Mouse (Mus musculus) brain, adult 2 months (tissue): Measurements from ENCODE around the gene Plin3.

Experiments used
- DNase-seq: peaks from one replicate; pipeline ENCODE4 v3.0.0; 2011; ENCODE audit warnings: low read depth, low spot score

Gene Plin3

DNA sequence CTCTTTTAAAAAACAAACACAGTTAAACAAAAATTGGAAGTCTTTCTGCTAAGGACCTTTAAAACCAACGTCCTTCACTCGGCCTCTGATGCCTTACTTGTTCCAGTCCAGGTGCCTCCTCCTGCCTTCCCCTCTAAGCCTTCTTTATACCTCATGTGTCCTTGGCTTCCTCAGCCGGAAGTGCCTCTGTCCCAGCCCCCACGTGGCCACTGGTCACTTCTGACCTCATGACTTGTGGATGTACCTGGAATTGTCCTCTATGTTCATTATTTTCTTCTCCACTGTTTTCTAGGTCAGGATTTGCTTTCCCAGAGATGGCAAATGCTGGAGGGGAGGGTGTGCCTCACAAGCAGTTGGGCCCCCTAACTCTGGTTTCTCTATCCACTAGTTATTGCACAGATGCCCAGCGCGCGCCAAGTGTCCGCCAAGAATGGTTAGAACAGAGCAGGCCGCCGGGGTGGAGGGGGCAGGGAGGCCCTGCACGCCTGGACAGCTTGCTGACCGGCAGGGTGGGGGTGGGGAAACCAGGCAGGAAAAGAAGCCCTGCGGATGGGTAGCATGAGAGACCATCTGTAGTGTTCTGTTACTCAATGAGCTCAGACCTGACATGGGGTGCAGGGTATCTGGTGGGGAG, 9.8 kb upstream of the Plin3 start:
- no peak for DNase-seq

DNA sequence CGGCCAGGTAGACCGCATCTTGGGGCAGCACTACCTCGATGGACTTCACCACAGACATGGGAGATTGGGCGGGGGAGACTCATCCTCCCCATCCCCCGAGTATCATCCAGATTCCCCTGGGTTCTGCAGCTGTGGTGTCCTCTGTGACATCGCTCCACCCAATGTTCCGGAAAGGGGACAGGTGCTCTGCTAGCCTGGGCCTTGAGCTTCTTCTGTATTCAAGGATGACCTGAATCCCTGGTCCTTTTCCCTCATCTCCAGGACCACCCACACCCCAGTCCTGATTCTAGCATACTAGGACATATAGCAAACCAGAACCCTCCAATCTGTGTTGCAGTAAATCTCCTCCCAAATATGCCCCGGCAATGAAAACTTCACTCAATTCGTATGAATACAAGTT, 7.5 kb upstream of the Plin3 start, which contains the start of gene Arrdc5:
TSS of gene Arrdc5 (minus strand) at position 101 of the 400 bp plus-strand sequence.
- no peak for DNase-seq

DNA sequence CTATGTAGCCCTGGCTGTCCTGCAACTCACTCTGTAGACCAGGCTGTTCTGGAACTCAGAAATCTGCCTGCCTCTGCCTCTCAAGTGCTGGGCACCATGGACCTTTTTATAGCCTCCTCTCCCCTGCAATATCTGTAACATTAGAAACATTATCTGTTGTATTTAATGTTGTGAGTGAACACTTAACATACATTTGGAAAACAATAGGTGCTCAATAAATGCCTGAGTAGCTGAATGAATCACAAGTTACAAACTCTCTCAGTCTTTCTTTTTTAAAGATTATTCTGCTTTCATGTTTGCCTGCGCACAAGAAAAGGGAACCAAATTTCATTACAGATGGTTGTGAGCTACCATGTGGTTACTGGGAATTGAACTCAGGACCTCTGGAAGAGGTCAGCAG, 5.6 kb upstream of the Plin3 start:
- no peak for DNase-seq

DNA sequence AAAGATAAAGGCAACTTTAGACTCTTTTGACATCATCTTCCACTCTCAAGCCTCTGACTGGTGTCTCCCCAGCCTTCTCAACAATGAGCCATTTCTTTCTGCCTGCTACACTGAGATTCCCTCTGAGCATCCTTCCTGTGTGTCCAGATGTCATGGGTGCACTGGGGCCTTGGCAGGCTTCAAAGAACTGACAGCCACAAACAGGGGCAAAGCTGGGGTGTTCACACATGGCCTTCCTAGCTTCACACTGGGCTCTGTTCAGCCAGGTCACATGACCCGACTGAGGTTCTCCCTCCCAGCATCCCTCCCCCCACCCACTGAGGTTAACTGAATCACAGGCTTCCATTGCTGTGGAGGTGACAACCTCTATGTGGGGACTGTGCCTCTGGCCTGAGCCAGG, 3.5 kb upstream of the Plin3 start:
- DNase-seq, result no peak

DNA sequence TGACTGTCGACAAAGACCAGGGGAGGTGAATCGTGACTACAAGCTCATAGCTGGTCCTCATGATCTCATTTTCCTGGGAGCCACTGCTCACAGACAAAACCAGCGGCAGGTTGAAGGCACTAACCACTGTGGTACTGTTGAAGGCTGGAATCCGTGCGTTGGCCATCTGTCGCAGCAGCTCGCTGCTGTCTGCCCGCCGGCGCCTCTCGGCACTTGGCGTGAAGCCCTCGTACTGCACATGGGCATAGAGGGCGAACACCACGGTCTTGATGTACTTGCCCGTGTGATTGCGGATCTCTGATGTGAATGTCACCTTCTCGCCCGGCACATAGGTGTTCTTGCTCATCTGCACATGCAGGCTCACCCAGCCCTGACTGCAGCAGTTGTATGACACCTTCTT, 1.6 kb upstream of the Plin3 start:
- DNase-seq, result peak; percentile 76

DNA sequence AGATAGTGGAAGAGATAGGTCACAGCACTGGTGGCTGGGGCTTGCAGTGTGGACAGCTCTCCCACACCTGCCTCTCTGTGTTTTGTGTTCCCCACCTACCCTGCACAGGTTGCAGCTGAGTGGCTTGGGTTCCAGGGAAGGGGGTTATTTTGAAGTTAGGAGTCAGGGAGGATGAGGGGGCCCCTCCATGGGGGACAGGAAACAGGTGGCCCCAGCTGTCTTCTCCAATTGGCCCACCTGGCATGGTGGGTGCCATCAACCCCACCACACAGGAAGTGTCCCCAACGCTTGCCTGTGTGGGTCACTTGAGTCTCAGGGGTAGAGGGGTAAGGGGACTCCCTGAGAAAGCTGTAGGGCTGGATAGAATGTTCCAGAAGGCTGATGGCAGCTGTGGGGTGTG, 618 bp upstream of the Plin3 start:
- DNase-seq, result no peak

DNA sequence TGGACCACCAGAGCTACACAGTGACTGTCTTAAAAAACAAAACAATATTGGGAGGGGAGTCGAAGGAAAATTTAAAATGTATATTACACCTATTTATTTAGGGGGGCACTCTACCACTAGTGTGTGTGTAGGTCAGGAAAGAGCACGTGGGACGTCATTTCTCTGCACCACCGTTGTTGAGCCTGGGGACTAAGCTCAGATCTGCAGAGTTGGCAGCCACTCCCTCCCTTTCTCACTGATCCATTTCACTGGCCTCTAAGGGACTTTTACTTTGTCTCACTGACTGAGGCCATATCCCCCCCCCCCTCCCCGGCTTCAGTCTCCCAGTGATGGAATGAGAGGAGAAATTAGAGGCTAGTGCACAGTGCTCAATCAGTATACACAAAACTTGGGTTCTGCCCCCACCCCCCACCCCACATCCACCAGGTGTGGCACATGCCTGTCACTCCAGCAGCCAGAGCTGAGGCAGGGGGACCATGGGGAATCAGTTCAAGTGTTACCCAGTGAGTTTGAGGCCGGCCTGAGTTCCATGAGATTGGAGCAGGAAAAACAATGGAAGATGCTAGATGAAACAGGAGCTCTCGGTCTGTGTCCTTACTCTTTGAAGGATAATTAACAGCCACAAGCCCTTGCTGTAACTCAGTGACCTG, 722 bp downstream of the Plin3 start:
- DNase-seq, result no peak

DNA sequence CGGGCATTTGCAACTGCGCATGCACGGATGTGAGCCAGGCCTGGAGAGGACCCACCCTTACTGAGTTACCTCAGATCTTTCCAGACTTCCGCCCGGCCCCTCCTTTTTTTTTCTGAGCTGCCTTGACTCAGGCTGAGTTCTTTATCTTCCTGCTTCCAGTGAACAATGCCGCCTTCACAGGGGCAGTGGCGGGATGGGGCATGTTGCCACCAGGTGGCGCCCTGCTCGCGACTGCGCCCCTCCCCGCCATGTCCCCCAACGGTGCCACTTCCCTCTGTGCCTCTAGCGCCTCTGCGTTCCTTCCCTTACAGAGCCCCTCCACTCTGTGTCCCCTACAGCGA, 1.5 kb downstream of the Plin3 start:
- peak; percentile 82 for DNase-seq

DNA sequence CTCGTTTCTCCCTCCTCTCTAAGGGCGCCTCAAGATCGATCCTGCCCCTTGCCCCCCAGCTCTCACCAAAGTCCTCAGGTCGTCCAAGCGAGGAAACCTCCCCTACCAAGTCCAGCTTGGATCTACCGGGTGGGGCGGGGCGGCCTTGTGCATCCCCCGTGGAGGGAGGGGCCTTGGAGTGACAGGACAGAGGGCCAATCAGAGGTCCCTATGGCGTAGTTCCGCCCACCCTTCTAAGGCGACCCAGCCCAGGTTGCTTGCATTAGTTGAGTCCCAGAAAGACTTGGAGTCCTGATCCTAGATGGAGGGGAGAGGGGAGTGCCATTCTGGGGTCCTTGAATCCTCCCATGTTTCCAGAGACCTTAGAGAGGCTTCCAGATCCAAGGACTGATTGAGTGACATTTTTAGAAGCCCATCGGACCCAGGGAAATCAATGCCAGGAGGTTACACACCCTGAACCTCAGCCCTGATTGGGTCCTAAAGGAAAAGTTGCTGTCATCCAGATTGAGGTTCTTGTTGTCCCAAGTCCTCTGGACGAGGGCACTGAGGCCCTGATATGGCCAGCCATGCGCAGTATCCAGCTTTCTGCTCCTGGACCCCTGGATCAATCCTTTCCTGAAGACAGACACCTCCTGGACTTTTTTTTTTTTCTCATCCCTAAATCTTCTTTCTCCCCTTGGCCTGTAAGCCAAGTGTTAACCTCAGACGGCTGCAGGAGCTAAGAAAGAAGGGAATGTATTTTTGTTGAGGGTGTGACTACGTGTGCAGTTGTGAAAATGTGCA, 2.1 kb downstream of the Plin3 start:
- DNase-seq, result peak; percentile 69

DNA sequence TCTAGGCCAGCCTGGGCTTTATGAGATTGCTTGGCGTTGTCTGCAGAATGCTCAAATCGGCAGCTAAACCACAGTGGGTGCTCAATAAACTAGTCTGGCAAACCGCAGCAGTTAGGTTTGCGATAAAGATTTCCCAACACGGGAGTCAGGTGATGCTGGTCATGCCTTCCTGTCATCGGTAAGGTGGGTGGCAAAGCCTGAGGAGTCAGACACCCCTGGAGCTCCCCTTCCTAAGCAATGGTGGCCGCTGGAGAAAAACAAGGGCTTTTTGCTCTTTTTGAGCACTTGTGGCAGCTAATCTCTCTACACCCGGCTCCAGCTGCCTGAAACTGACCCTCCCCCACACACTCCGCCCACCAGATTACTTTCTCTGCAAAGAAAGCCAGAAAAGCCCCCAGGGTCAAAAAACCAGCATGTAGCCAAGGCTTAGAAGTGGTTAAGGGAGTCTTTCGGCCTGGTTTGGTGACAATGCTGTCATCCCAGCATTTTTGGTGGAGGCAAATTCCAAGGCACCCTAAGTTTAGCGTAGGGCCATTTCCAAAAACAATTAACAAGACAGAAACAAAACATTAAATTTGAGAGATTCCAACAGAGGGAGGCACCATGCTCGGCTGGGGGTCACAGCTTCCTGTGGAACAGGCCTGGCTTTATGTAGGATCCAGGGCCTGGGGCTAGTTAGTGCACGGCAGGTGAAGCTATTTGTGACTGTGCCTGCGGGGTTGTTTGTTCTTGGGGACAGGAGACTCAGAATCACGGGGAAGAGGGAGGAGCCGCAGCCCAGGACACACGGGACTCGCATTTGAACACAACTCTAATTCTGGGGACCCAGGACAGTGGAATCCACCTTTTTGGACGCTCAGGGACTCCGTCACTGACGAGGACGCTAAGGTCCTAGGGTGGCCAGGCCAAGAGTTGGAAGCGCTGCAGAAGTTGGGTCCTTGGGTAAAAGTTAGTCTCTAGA, 3.0 kb downstream of the Plin3 start:
- DNase-seq, result no peak

DNA sequence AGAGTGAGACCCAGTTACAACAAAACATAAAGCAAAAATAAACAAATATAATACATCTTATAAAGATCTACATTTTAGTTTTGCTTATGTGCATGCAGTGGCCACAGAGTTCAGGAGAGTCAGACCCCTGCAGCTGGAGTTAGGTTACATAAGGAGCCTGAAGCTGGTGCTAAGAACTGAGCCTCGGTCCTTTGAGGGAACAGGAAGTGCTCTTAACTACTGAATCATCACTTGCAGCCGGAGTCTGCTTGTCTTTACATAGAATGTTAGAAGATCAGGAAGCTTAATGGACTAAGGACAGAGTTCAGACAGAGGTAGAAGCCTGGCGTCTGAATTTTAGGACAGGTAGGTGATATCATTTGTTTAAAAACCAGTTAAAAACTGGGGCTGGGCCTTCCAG, 3.8 kb downstream of the Plin3 start:
- DNase-seq, result no peak

DNA sequence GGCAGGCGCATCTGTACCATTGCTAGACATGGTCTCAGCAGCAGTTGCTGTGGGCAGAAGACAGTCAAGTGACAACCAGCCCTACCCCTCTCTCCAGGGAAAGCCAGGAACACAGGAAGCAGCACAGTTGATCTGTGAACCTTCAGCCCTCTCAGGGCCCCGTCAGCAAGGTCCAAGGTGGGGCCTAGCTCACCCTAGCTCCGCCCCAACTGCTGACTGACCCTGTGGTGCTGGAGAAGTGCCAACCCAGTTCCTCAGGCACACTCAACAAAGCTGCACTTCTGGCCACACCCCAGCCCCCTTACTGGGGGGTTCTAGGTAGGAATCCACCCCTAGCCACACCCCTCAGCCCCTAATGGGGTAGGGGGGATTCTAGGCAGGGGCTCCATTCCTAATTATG, 4.8 kb downstream of the Plin3 start:
- DNase-seq, result no peak

DNA sequence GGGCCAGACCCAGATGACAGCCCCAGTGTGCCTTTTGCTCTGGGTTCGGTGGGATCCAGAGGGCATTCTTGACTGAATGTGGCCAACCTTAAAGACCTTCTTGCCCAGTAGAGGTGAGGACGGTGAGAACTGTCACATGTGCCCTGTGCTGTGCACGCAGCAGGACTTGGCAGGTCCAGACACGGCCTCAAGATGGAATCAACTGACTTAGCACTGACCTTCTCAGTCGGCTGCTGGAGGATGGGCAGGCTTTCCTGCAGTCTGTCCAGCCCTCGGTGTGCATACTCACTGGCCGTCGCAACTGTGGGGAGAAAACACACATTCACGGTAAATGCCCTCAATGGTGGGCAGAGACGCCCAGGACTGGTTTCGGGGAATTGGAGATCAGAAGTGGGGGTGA, 6.7 kb downstream of the Plin3 start:
- no peak for DNase-seq

DNA sequence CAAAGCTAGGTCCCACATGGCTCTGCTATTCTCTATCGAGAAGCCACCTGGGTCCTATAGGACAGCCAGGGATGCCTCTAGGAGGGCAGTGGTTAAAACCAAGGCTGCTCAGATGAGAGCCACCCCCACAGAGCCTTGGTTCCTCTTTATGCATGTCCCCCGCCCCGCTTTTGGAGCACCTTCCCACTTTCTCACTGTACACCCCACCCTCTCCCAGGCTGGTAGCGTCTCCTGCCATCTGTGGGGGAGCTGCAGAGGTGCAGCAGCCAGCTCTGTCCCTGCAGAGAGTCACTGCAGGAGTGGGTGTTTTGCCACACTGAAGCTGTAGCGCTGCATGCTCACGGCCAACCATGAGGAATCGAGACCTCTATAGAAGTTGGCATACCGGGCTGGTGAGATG, 9.4 kb downstream of the Plin3 start:
- DNase-seq, result peak; percentile 85

DNA sequence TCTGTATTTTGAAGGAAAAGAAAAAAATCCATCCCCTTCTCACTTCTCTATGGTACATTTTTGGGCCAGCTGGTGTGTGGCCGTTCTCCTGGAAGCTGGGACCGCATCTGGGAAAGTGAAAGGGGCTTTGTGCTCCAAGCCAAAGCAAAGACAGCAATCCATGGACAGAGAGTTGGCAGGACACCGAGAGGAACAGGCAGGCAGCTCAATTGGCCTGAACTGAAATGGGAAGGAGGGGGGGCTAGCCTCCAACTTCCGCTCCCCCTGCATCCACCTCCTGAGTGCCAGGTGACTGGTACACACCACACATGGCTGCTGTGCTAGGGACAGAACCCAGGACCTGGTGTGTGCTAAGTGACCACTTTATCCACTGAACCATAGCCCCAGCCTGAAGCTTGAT, 9.9 kb downstream of the Plin3 start:
- peak; percentile 91 for DNase-seq

DNA sequence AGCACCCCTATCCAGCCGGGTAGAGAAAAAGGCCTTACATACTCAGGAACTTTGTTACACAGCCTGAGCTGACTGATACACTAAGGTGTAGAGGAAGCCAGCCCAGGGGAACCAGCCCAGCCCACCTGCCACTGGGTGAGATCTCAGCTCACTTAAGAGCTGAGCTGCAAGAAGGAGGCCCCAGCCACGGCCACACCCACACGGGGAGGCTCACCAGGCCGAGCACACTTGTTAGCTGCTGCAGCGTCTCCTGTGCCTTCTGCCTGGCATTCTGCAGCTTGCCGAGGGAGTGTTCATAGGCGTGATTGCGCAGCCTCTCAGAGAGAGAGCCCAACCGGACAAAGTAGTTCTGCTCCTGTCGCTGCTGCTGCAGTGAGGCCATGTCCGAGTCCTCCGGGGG, 11.5 kb downstream of the Plin3 start:
- DNase-seq, result no peak

DNA sequence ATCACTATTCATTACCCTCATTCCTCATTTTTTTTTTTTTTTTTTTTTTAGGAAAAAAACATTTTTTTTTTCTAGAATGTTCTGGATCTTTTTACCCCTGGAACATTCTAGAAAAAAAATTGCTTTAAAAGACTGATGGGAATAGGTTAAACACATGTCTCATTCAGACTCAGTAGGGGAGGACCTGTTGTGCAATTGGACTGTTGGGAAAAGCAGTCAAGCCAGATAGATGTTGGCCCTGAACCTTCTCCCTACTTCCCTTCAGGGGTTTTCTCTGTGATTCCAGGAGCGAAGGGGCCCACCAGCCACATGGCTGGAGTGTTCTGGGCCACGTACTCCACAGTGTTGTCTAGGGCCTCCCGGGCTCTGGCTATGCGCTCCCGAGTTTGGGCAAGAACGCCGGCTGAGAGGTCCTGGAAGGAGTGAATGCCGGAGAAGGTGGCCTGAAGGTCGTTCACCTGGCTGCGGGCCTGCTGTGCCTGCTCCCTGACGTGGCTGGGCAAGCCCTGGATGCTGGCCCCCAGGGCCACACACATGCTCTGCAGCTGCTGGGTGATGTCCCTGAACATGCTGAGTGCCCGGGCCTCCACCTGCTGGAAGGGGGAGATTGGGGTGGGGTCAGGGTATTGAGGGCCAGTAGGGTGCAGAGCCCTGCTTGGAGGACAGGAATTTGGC, 13.1 kb downstream of the Plin3 start:
- no peak for DNase-seq

DNA sequence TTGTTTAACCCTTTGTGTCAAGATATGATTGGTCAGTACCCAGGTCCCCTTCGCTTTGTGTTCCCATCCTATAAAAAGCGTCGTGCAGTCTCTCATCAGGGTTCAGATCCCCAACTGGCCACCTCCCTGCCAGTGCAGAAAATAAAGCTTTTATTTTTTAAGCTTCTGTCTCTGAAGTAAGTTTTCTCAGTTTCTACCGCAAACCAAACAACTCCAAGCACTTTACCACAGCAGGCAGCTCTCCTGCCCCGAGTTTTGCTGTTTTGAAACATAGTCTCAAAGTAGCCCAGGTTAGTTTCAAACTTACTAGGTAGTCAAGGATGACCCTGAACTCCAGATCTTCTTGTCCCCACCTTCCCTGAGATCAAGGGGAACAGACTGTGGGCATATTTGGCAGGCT, 14.3 kb downstream of the Plin3 start:
- DNase-seq, result no peak

DNA sequence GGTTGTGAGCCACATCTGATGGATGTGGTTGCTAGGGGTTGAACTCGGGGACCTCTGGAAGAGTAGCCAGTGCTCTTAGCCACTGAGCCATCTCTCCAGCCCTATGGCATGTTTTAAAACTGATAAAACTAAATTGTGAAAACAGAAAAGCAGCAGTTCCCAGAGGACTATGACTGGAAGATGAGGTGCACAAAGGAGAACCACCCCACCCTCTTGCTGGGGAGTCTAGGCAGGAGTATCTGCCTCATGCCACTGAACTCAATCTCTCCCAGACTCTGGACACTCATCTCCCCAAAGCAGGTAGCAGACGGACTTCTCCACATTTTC, 15.1 kb downstream of the Plin3 start:
- no peak for DNase-seq

DNA sequence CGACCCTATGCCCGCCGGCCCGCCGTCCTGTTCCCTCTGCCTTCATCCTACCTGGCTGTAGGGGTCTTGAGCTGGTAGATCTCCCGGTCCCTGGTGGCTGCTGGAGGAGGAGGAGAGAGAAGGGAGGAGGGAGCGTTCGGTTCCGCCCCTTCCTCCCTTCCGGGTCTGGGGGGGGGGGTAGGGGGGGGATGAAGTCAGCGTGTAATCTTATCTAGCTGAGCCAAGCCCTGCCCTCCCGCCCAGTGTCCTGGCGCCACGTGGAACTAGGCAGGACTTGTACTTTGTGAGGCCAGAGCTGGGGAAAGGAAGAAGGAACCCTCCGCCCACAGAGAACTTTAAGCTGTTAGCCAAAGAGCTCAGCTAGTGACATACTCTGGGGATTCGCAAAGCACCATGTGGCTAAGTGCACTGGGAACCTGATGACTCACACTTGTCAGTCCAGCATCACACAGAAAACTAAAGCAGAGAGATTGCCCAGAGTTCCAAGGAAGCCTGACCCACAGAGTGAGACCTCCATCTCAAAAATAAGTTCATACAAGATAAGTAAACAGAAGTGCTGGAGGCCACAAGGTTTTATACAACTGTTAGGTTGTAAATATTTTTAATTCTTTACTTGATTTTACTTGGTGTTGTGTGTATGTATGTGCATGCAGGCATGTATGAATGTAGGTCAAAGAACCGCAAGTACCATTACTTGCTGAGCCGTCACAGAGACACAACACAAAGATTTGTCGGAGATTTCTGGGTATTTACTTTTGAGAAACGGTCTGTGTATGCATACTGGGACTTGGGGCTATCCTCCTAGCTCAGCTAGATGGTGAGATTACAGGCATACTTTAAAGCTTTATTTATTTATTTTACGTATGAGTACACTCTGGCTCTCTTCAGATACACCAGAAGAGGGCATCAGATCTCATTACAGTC, 15.8 kb downstream of the Plin3 start, which contains the start of gene Ticam1:
TSS of gene Ticam1 (minus strand) at position 144 of the 924 bp plus-strand sequence.
- DNase-seq, result peak; percentile 95
